Mouse (Mus musculus) central nervous system, embryonic 11.5 days (tissue): ENCODE measurements around the gene Ccdc105. TPM values are rescaled to one million over a fixed set of nuclear protein-coding genes. Genes with fewer than 3 reads are reported as not detected.

Experiments
- polyA plus RNA-seq: library from polyadenylated mRNA; depleted of rRNA; stranded (reverse); fragments of >200 nt; gene quantifications from 2 replicates; pipeline ENCODE4 v1.2.3, GENCODE M21; 2012; rRNA removed

Gene Ccdc105
- polyA plus RNA-seq, result 0.06 TPM in 1 of 2 replicates, not detected in the other

DNA sequence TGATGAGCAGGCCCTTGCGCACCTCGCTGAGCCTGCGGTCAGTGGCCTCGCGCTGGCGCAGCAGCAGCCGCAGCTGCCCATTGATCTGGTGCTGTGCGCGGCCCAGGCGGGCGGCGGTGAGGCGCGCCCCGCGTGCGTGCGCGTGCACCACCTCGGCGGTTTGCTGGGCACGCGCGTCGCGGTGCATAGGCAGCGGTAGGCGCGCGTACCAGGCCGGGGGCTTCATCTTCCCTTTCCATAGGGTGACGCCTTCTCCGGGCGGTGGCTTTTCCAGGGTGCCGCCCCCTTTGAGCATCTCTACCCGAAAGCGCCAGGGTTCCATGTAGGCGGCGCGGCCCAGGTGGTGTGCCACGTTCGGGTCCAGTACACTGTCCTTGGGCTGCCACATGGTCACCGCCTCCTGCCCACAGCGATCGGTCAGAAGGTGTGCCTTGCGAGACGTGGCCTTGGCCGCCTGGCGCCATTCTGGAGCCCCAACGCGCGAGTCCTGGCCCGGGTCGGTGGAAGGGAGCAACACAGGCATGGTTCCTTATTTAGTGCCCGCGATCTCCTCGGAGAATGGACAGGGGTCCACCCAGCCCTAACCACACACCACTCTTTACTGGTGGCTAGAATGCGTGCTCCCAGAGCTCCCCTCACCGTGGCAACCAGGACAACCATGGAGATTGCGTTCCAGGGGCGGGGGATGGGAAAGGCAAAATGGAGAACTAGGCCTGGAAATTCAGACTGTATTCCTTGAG lies at the start of gene Ccdc105:
Gene Ccdc105 (minus strand): TSS at position 614 of the 740 bp plus-strand sequence.

DNA sequence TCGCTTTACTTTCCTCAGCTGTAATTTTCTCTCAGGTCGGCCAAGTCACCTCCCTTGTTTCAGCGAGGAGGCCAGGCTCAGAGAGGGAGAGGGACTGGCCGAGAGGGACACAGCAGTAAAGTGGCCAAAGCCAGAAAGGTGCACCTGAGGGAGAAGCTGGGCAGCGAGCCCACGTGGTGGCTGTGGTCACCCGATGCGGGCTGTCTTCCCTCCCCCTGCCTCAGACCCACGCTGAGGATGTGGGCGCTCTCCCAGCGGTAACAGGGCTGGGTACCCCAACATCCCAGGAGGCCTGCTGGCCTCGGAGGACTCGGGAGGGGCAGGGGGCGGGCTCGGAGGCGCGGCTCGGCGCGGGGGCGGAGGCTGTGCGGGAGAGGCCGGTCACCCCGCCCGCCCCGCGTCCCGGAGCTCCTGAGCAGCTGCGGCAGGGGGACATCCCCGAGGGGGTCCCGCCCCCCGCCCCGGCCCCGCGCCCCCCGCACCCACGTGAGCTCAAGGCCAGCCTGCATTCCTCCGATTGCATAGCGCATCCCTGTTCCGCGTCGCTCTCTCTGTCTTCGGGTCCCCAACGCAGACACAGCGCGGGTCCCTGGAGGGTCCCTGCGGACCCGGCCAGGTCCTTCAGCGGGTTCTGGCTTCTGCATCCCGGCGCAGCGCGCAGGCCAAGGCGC lies 27.3 kb upstream of the Ccdc105 start, which contains the start of gene Slc1a6:
Gene Slc1a6 (plus strand): TSS at position 516 of the 671 bp plus-strand sequence.

DNA sequence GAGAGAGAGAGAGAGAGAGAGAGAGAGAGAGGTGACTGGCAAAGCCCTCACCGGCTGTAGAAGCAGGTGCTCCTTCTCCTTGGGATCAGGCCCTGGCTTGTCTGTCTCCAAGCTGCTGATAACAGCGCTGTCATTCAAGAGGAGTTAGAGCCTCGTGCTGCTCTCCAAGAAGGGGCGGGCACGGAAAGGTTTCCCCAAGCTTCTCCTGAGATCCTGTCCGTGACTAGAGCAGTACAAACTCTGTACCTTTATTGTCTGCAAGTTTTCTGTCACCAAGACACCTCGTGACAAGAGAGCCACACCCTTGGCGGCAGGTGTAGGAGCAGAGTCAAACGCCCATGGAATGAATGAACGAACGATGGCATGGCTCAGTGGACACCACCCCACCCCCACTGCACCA lies 34.8 kb downstream of the Ccdc105 start, which contains the start of gene Casp14:
Gene Casp14 (minus strand): TSS at position 239 of the 400 bp plus-strand sequence.

Other genes starting within 250 kb of the Ccdc105 start
- 0.06 TPM in 1 of 2 replicates, not detected in the other for gene Olfr1358, start 235.6 kb downstream of the Ccdc105 start, polyA plus RNA-seq
- gene Ilvbl, start 178.7 kb downstream of the Ccdc105 start, polyA plus RNA-seq, result 23.4 and 36.0 TPM in 2 replicates
- gene Syde1, start 161.1 kb downstream of the Ccdc105 start, polyA plus RNA-seq, result 18.2 and 27.2 TPM in 2 replicates
- gene Olfr1357, start 135.0 kb downstream of the Ccdc105 start, polyA plus RNA-seq, result not detected in 2 replicates
- 0.04 TPM in 1 of 2 replicates, not detected in the other for gene Casp14, start 34.8 kb downstream of the Ccdc105 start, polyA plus RNA-seq
- gene Slc1a6, start 27.4 kb upstream of the Ccdc105 start, polyA plus RNA-seq, result 1.4 and 2.5 TPM in 2 replicates
- gene Olfr1356, start 99.1 kb upstream of the Ccdc105 start, polyA plus RNA-seq, result not detected in 2 replicates
- gene Olfr1355, start 122.5 kb upstream of the Ccdc105 start, polyA plus RNA-seq, result not detected in 2 replicates
- not detected in 2 replicates for gene Olfr1354, start 160.1 kb upstream of the Ccdc105 start, polyA plus RNA-seq
- gene Olfr8, start 197.6 kb upstream of the Ccdc105 start, polyA plus RNA-seq, result not detected in 2 replicates
- not detected in 2 replicates for gene Olfr1353, start 210.2 kb upstream of the Ccdc105 start, polyA plus RNA-seq
- gene Olfr1352, start 228.0 kb upstream of the Ccdc105 start, polyA plus RNA-seq, result not detected in 2 replicates